Mouse (Mus musculus) ZHBTc4 (cell line): Measurements from ENCODE around the gene Dek.

ENCODE experiments used
- DNase-seq: peaks from one replicate; pipeline ENCODE4 v3.0.0-alpha.2; 2011; ENCODE audit warnings: low read depth, low spot score

The Dek gene

DNA sequence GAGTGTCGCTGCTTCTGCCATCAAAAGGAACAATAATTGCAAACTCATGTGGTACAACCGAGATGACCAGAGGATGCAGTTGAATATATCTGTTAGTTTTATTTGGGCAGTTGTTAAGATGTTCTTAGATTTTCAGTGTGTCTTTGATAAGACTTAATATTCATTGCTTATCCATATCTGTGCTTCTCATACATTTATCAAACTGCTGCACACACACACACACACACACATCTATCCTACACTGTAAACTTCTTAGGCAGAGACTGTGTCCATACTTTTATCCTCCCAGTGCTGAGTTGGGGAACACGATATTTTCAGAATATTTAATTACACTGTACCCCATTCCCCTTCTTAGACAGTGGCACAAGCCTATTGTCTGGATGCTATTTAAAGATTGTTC, 5.2 kb upstream of the Dek start:
- DNase-seq: no peak

DNA sequence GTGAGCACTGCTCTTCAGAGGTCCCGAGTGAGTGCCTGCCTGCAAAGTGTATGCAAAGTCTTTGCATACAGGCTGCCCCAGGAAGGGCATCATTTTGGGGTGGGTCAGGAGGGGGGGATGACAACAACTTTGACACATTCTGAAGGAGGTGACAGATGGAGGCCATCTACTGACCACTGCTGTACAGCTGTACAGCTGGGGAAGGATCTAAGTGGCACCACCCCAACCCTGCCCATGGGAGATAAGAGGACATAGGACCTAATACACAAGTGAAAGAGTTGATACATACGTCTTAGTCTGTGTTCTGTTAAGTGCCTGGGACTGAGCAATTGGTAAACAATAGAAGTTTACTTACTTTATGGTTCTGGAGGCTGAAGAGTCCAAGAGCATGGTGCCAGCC, 3.2 kb upstream of the Dek start:
- no peak for DNase-seq

DNA sequence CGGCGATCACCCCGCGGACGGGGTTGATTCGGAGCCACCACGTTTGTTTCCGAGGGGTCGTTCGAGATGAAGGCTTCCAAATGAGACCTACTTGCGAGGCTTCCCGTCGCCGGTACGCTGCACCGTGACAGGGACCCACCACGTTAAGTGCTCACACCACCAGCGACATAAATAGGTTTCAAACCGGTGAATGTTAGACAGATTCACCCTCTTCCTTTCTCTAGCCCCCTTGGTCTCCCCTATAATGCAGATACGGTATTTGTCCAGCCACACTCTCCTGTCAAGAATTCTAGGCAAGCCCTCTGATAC, 533 bp upstream of the Dek start:
- no peak for DNase-seq

DNA sequence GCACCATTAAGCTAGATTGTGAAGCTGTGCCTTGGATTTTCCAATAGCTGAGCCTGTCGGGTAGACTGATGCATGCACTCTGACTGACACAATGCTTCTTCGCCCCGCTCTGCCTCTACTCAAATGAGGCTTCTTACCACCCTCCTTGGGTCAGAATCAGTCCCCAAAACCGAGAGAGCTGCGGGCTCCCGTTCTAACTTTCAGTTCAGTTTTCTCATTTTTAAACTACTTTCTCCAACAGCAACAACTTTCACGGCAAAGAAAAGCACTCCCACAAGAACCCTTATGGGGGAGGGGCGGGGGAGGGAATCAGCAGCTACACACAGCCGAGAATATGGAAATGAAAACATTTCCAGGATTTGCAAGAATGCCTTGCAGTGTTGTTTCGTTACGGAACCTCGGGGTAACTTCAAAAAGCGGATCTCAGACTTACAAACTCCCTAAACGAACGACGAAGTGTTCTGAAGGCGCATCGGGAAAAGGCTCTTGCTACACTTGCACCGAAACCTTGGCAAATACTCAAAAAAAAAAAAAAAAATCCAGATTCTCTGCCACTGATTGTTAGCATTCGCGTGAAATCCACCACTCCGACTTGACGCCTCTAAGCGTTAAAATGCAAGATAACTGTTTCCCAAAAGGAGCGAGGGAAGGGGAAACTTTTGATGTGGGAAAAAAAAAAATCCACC, 1.0 kb downstream of the Dek start:
- peak; percentile 56 for DNase-seq

DNA sequence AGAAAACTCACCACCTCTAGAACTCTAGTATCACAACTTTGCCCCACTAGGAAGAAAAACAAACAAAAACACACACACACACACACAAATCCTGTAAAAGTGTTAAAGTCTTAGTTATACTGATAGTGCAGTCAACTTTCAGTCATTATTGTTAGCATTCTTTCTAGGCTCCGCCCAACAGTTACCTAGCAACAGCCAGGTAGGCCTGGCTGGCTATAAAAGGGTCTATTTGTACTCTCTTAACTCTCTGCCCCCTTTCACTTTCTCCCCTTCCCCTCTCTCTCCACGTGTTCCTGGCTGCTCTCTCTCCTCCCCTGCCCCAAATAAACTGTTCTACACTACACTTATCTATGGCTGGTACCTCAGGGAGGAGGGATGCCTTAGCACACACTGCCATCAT, 1.9 kb downstream of the Dek start:
- peak; percentile 44 for DNase-seq

DNA sequence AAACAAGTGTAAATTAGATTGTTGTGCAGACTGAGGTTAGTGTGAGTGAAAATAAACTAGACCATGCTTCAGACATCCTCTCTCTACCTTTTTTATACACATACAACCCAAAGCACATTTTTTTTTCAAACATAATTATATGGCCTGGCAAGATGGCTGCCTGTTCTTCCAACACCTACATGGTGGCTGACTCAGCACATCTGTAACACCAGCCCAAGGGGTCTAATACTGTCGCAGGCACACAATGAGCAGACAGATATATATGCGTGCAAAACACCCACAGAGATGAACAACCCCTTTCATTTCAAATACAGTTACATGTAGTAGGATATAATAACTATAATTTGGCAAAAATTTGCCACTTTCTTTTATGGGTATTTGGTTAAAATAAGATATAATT, 5.4 kb downstream of the Dek start:
- DNase-seq: no peak

DNA sequence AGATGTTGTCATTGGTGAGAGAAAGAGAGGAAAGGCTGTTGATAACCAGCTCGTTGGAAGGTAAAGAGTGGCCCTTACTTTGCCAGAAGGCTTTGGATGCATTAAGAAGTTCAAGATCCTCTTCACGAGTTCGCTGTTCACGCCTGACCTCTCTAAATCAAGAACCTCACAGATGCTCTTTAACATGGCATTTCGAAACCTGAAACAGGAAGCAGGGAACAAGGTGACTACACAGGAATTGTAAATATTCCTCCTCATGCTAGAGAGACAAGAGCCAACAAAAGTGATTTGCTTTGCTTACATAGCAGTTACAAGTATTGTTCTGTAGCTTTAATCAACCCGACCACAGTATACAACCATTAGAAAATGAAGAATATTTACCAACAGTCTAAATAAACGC, 6.7 kb downstream of the Dek start:
- no peak for DNase-seq

DNA sequence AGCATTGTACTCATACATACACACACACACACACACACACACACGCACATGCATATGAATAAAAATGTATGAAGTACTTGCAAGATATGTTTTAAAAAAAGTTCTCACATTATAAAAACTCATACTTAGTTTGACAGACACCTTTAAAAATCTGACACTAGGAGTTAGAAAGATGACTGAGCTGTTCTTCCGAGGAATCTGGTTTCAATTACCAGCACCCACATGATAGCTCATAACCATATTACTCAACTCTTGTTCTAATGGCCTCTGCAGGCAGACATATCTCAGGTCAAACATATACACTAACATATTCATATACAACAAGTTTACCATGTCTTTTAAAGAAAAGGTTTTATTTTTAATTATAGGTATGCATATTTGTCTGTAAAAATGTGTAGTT, 9.4 kb downstream of the Dek start:
- no peak for DNase-seq

DNA sequence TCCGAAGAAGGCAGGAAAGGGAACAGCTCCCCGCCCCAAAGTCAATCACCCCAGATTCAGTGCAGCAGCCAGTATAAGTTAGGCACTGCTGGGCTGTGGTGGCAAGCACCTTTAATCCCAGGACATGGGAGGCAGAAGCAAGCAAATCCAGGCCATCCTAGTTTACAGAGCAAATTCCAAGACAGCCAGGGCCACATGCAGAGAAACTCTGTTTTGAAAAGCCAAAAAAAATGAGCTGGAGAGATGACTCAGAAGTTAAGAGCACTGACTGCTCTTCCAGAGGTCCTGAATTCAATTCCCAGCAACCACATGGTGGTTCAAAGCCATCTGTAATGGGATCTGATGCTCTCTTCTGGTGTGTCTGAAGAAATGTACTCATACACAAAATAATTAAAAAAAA, 12.2 kb downstream of the Dek start:
- no peak for DNase-seq

DNA sequence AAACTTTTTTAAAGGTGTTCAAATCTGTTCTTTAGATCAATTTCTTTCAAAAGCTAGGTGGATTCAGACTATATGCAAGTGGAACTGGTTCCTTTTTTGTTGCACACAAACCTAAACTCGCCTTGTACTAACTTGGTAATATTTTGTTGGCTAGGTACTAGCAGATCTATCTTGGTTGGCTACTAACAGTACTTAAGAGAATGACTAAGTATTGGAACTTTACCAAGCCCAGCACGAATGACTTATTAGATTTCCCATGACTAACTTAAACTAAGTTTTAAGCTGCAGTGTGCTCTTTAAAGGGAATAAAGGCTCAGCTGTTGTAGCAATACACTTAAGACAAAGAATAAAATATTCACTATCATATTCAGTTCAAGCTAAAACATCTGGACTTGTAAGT, 16.7 kb downstream of the Dek start:
- no peak for DNase-seq

DNA sequence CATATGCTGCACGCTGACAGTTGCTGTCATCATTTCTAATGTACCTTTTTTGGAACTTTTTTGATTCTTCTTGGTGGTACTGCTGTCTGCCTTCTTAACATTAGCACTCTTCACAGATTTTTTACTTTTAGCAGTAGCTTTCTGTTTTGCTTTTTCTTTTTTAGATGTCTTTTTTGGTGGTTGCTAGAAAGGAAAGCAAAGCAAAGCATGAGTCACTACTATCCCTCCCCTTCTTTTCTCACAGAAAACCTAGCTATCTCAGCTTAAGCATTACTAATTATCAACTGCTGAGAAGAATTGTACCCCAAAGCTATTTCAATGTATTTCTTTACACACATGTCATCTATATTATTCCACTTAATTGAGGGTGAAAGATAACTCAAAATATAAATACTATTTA, 17.6 kb downstream of the Dek start:
- no peak for DNase-seq

DNA sequence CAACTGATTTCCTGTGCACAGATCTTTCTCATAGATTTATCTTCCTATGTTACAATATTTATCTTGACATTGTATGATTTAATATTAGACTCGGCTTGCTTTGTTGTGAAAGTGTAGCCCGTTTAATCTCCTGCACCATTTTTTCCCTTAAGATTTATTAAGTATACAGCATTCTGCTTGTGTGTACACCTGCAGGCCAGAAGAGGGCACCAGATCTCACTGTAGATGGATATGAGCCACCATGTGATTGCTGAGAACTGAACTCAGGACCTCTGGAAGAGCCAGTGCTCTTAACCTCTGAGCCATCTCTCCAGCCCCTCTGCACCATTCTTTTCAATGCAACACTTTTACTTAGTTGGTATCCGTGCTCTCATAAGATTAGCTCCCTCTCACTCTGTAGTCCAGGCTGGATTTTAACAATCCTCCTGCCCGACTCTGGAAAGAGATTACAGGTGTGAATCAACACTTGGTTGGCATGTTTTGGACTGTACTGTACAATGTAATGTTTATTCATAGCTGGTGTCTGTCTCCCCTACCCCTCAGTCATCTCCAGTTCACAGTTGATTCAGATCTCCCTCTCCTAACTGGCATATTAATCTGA, 25.0 kb downstream of the Dek start:
- DNase-seq: peak; percentile 67

DNA sequence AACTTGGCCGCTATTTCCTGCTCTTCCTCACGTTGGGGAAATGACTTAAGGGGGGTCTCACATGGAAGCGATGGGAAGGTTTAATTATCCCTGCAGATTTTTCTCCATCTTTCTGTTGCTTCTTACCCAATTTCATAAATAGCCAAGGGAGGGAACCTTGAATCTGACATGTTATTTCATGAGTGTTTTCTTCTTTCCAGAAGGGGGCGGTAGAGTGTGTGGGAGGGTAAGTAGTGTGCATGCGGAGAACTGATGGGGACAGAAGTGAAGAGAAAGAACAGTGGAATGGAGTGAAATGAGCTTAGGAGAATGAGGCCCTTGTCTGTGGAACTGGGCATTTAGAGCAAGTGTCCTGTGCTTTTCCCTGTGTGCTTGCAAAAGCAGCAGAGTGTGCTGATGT, 27.2 kb downstream of the Dek start:
- peak; percentile 50 for DNase-seq

DNA sequence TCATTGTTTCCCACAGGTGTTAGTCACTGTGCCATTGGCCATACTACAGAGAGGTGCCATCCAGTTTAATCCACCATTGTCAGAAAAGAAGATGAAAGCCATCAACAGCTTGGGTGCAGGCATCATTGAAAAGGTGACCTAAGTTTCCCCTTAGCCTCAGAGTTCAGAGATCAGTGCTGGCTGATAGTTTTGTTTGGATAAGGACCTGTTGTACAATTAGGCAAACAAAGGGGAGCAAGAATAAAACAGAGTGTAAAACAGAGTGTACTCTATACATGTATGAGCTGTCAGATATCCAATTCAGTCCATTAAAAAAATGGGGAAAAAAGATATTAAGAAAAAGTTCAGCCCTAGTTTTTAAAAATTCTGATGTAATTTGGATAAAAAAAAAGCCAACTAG, 28.6 kb downstream of the Dek start:
- no peak for DNase-seq

DNA sequence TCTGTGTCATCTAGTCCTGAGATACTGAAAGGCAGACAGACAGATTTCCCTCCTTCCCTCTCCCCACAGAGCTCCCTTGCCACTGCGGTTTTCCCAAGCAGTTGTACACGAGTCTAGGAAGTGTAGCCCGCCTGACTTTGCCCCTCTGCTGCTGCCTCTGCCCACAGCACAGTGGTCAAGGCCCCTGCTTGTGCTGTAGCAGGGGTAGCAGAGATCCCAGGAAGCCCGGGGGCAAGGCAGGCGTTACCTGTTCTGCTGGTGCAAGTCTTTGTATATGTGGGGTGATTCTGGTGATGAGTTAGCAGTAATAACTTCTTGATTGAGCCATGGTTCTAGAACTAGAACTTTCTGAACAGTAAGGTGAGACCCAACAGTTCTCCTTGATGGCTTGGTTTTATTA, 29.8 kb downstream of the Dek start:
- DNase-seq: no peak

DNA sequence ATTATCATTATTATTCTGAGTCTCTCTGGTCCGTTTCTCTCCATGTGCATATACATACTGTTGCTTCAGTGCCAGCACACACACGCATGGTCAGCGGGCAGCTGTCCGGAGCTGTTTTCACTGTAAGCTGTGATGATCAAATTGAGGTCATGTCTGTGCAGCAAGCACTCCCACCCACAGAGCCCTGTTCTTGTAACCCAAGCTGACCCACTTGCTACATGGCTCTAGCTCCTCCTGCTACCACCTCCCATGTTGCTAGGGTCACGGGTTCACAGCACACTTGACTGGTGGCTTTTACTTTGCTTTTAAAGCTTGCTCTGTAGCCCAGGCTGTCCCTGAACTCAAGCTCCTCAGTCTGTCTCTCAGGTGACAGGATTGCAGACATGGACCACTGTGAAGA, 33.5 kb downstream of the Dek start:
- no peak for DNase-seq

DNA sequence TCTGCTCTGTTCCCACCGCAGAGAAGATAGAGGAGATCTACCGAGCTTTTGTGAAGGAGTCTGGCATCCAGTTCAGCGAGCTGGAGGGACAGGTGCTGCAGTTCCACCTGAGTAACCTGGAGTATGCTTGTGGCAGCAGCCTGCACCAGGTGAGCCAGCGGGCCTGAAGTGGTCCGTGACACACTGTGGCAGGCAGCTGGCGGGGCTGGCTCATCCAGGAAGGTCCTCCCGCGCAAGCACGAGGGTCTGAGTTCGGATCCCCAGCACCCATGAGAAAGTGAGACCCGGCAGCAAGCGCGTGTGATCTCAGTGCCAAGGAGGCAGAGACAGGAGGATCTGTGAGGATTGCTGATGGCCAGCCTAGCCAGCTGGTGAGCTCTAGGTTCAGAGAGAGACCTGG, 34.1 kb downstream of the Dek start:
- DNase-seq: no peak

DNA sequence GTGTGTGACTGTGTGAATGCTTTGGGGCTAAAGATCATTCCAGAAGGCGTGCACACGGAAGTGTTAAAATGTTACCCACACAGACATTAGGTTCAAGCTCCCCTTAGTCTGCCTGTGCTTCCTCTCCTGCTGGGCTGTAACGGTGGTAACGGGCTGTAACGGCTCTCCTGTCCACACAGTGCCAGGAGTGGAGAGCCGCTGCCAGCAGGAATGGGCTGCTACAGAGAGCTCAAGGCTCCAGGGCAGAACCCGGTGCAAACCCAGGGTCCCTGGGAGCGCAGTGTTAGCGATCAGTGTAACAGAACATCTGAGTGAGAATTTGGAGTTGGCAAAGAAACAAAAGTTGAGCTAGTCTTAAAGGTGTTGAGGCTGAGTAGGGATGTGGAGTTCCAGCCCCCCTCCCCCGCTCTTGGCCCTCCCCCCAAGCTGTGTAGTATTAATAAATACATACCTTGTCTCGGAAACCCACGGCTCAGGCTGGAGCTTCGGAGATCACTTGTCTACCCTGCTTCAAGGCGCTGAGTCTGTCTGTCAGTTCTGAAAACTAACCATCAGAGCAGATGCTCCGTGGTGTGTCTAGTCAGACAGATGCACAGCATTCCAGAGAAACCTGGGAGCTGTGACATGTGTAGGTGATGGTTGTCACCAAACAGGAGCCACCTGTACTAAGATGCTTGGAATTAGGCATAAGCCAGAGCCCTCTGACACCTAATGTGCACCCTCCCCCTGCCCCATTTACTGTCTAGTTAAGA, 35.5 kb downstream of the Dek start:
- DNase-seq: no peak

DNA sequence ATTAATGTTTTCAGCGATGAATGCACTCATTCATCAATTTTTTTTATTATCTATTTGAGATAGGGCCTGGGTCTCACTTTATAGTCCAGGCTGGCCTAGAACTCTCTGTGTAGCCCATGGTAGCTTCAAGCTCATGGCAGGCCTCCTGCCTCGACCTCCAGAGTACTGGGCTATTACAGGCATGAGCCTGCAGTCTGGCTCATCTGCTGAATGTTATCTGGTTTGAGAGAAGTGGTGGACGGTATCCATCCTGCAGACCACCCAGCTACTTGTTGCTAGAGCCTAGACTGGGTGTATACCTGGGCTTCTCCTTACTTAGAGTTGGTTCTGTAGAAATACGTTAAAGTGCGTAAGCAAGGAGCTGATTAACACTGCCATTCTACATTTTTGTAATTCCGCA, 39.0 kb downstream of the Dek start:
- no peak for DNase-seq

DNA sequence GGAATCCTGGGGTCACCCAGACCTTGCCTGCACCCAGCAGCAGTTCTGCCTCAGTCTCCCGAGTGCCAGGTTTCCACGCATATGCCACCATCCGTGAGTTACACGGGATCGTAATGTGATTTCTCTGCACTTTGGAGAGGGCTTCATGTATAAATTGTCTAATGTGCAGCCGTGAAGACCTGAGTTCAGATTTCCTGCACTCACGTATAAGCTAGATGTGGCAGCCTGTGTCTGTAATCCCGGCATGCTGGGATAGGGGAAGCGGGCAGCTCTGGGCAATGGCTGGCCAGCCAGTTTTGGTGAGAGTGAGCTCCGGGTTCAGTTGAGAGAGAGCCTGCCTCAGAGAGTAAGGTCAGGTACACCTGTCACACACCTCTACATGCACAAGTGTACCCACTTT, 39.5 kb downstream of the Dek start:
- no peak for DNase-seq

DNA sequence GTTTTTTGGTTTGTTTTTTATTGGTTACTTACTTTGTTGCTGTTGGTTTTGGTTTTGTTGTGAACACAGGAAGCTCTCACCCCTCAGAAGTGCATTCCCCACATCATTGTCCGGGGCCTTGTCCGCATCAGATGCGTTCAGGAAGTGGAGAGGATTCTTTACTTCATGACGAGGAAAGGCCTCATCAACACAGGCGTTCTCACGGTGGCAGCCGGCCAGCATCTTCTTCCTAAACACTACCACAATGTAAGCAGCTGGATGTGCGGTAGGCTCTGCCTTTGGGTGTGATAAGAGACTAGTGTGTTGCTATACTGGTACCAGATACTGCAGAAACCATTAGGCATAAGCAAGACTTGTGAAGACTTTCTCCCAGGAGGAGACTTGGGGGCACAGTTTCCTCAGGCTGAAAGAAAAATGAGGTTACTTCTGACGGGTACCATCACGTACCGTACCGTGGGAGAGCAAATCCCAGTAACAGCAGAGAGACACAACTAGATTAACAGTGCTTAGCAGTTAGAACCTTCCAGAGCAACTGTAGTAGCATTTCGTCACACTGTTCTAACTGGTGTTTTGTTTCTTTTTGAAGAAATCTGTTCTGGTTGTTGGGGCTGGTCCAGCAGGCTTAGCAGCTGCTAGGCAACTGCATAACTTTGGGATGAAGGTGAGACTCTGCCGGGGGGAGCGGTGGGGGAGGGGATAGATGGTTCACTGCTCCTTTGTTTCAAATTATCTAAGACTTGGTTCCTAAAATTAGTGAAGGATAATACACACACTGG, 41.8 kb downstream of the Dek start:
- no peak for DNase-seq

DNA sequence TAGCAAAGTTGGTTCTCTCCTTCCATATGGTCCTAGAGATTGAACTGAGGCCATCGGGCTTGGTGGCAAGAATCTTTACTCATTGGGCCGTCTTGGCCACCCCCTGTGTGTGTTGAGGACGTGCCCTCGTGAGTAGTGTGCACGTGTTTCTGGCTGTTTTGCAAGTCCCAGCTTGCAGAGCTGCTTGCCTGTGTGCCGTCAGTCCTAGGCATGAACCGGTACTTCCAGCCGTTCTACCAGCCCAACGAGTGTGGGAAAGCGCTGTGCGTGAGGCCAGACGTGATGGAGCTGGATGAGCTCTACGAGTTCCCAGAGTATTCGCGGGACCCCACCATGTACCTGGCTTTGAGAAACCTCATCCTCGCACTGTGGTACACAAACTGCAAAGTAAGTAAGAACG, 43.2 kb downstream of the Dek start:
- no peak for DNase-seq

DNA sequence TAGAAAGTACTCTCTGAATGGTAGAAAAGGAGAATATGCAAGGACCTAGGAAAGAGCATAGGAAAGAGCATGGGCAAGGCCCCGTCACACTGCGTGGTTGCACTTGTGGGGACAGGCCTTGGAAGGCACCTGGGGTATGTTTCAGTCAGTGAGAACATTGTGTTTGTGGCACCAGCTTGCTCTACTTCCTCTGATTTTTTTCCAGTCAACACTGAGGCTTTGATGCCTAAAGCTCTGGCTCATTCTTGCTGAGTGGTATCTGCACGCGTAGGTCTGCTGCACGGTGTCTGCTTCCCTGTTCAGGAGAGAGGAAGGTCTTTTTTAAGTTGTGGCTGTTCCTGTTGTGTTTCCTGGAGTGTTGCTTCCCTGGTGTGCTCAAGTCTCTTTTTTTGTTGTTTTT, 49.2 kb downstream of the Dek start:
- DNase-seq: no peak
